Mouse (Mus musculus): Measurements from ENCODE around the gene Olig1. TPM values are rescaled to one million over a fixed set of nuclear protein-coding genes. Genes with fewer than 3 reads are reported as not detected.
"Not testable (repeated sequence)": the region's sequence is repeated elsewhere in the genome, so short reads cannot be mapped to it uniquely, and the experiment has no call there.

Olig1 gene
- polyA plus RNA-seq, 1 experiment from 2014 or later = 0.14 TPM

DNA sequence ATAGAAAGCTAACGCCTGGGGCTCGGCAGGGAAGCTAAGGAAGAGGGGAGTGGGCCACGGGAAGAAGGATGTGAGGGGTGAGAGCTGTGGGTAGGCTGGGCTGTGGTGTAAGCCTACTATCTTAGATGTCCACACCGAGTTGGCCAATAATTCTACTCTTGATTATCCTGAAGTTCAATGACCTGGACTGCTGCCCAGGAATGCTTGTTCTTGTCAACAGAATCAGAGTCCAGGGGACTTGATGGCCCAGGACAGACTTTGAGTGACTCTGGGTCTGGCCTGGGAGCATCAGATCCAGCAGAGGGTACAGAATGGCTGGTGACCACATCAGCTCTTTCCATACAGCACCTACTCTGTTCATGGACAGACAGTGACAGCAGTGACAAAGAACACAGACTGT lies 30.5 kb upstream of the Olig1 start:
- no peak overlapping the region for H3K4me3 ChIP-seq (replicated peaks; ENCODE audit: low read depth, low read length)
- H3K4me2 ChIP-seq (ENCODE audit: low read length) = no peak overlapping the region
- TF ChIP-seq CTCF (IDR thresholded peaks at IDR 0.05; ENCODE audit: low read depth) = no peak
- DNase-seq (ENCODE audit: low spot score) (no peak), ATAC-seq (replicated peaks; ENCODE audit: low FRiP score, low read depth) (no peak)
- no peak overlapping the region for H3K9ac ChIP-seq (ENCODE audit: low read depth, low read length)
- H3K27me3 ChIP-seq (ENCODE audit: insufficient read depth, low read length) = peaks cover 40% of the 10 kb centered on the region
- no peaks in the 10 kb centered on the region for H3K4me1 ChIP-seq (replicated peaks; ENCODE audit: insufficient read depth, low read length)
- H3K27ac ChIP-seq = no peak overlapping the region
- 59% methylated on average over 4 of the region's 4 CpGs for WGBS
- no peaks in the 10 kb centered on the region for H3K36me3 ChIP-seq (ENCODE audit: insufficient read depth, low read length)
- no peaks in the 10 kb centered on the region for H3K9me3 ChIP-seq (replicated peaks; ENCODE audit: low read length)

GRCm38 (mm10) chr16:91246292-91246691 lies 23.3 kb upstream of the Olig1 start:
- ATAC-seq (replicated peaks; ENCODE audit: low FRiP score, low read depth) (no peak), DNase-seq (ENCODE audit: low spot score) (no peak)
- H3K4me1 ChIP-seq (replicated peaks; ENCODE audit: insufficient read depth, low read length) = no peaks in the 10 kb centered on the region
- H3K27ac ChIP-seq = no peak overlapping the region
- no peak overlapping the region for H3K4me2 ChIP-seq (ENCODE audit: low read length)
- H3K27me3 ChIP-seq (ENCODE audit: insufficient read depth, low read length) = peaks cover 12% of the 10 kb centered on the region
- H3K9ac ChIP-seq (ENCODE audit: low read depth, low read length) = no peak overlapping the region
- no peak overlapping the region for H3K4me3 ChIP-seq (replicated peaks; ENCODE audit: low read depth, low read length)
- TF ChIP-seq CTCF (IDR thresholded peaks at IDR 0.05; ENCODE audit: low read depth) = no peak
- 52% methylated on average over 9 of the region's 9 CpGs for WGBS
- no peaks in the 10 kb centered on the region for H3K9me3 ChIP-seq (replicated peaks; ENCODE audit: low read length)
- no peaks in the 10 kb centered on the region for H3K36me3 ChIP-seq (ENCODE audit: insufficient read depth, low read length)

- H3K36me3 ChIP-seq (ENCODE audit: insufficient read depth, low read length); H3K4me3 ChIP-seq (replicated peaks; ENCODE audit: low read depth, low read length); H3K9me3 ChIP-seq (replicated peaks; ENCODE audit: low read length); H3K4me2 ChIP-seq (ENCODE audit: low read length); DNase-seq (ENCODE audit: low spot score); H3K9ac ChIP-seq (ENCODE audit: low read depth, low read length); H3K27ac ChIP-seq; ATAC-seq (replicated peaks; ENCODE audit: low FRiP score, low read depth); H3K4me1 ChIP-seq (replicated peaks; ENCODE audit: insufficient read depth, low read length): not testable (repeated sequence)
- H3K27me3 ChIP-seq (ENCODE audit: insufficient read depth, low read length) = peaks cover 28% of the 10 kb centered on the region
- WGBS = 15% methylated on average over 20 of the region's 28 CpGs
These were observed 14.0 kb upstream of the Olig1 start for GRCm38 (mm10) chr16:91255419-91256164.

DNA sequence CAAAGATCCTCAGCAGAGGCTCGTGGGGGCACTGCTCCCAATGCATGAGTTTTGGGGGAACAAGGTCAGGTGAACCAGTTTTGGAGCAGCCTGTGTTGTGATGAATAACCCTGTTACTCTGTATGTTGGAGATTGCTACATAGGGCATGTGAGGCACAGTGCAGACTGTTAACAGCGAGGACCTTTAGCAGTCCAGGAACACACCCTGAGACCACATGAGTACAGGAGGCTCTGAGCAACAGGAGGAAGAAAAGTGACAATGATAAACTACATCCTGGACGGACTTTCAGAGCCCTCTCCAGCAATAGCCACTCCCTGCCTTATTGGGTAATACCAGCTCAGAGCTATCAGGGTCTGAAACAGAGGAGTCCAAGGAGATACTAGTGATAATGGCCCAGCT lies 10.6 kb upstream of the Olig1 start:
- no peaks in the 10 kb centered on the region for H3K9me3 ChIP-seq (replicated peaks; ENCODE audit: low read length)
- no peaks in the 10 kb centered on the region for H3K4me1 ChIP-seq (replicated peaks; ENCODE audit: insufficient read depth, low read length)
- DNase-seq (ENCODE audit: low spot score) (no peak), ATAC-seq (replicated peaks; ENCODE audit: low FRiP score, low read depth) (no peak)
- H3K9ac ChIP-seq (ENCODE audit: low read depth, low read length) = no peak overlapping the region
- H3K36me3 ChIP-seq (ENCODE audit: insufficient read depth, low read length) = no peaks in the 10 kb centered on the region
- H3K27me3 ChIP-seq (ENCODE audit: insufficient read depth, low read length) = peaks cover 28% of the 10 kb centered on the region
- no peak overlapping the region for H3K4me2 ChIP-seq (ENCODE audit: low read length)
- H3K27ac ChIP-seq = no peak overlapping the region
- TF ChIP-seq CTCF (IDR thresholded peaks at IDR 0.05; ENCODE audit: low read depth) = no peak
- WGBS = 55% methylated on average over 3 of the region's 3 CpGs
- H3K4me3 ChIP-seq (replicated peaks; ENCODE audit: low read depth, low read length) = no peak overlapping the region

DNA sequence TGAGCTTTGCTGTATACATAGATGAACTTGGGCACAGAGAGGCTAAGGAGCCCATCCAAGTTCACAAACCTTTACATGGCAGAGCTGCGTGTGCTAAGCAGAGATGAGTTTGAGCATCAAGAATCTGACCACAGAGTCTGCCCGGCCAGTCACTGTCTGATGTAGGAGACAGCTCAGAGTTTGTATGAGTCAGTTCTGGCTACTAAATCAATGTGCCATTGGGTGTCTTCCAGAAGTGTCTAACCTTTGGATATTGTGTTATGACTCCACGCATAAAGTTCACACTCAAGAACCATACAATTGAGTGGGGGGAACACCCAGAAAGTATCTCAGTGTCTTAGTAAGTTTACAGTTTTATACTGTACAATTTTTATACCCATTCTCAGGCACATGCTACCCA lies 8.7 kb upstream of the Olig1 start:
- Histone ChIP-seq H3K36me3 (ENCODE audit: insufficient read depth, low read length) (no peaks in the 10 kb centered on the region), H3K4me1 (replicated peaks; ENCODE audit: insufficient read depth, low read length) (no peaks in the 10 kb centered on the region), H3K27me3 (ENCODE audit: insufficient read depth, low read length) (peaks cover 32% of the 10 kb centered on the region), H3K27ac (no peak overlapping the region), H3K4me3 (replicated peaks; ENCODE audit: low read depth, low read length) (no peak overlapping the region), H3K9ac (ENCODE audit: low read depth, low read length) (no peak overlapping the region), H3K9me3 (replicated peaks; ENCODE audit: low read length) (no peaks in the 10 kb centered on the region), H3K4me2 (ENCODE audit: low read length) (no peak overlapping the region)
- no peak for TF ChIP-seq CTCF (IDR thresholded peaks at IDR 0.05; ENCODE audit: low read depth)
- no peak for DNase-seq (ENCODE audit: low spot score)
- 92% methylated on average over 3 of the region's 3 CpGs for WGBS
- no peak for ATAC-seq (replicated peaks; ENCODE audit: low FRiP score, low read depth)

GRCm38 (mm10) chr16:91262467-91263220 lies 6.9 kb upstream of the Olig1 start:
- H3K27ac ChIP-seq = no peak overlapping the region
- H3K4me3 ChIP-seq (replicated peaks; ENCODE audit: low read depth, low read length) = no peak overlapping the region
- no peaks in the 10 kb centered on the region for H3K9me3 ChIP-seq (replicated peaks; ENCODE audit: low read length)
- no peak for DNase-seq (ENCODE audit: low spot score)
- H3K9ac ChIP-seq (ENCODE audit: low read depth, low read length) = no peak overlapping the region
- WGBS = 25% methylated on average over 12 of the region's 12 CpGs
- H3K36me3 ChIP-seq (ENCODE audit: insufficient read depth, low read length) = no peaks in the 10 kb centered on the region
- TF ChIP-seq CTCF (IDR thresholded peaks at IDR 0.05; ENCODE audit: low read depth) = no peak
- H3K4me1 ChIP-seq (replicated peaks; ENCODE audit: insufficient read depth, low read length) = no peaks in the 10 kb centered on the region
- no peak overlapping the region for H3K4me2 ChIP-seq (ENCODE audit: low read length)
- no peak for ATAC-seq (replicated peaks; ENCODE audit: low FRiP score, low read depth)
- H3K27me3 ChIP-seq (ENCODE audit: insufficient read depth, low read length) = peaks cover 31% of the 10 kb centered on the region
